Mouse (Mus musculus): ENCODE data around the gene Cysrt1.

Gene Cysrt1

GRCm38 (mm10) chr2:25242101-25242506 lies at the start of gene Cysrt1, which contains the start of gene Rnf208:
Gene Cysrt1 (minus strand): TSS chr2:25242452.
Gene Rnf208 (plus strand): TSS chr2:25242255.
- no peak for DNase-seq

DNA sequence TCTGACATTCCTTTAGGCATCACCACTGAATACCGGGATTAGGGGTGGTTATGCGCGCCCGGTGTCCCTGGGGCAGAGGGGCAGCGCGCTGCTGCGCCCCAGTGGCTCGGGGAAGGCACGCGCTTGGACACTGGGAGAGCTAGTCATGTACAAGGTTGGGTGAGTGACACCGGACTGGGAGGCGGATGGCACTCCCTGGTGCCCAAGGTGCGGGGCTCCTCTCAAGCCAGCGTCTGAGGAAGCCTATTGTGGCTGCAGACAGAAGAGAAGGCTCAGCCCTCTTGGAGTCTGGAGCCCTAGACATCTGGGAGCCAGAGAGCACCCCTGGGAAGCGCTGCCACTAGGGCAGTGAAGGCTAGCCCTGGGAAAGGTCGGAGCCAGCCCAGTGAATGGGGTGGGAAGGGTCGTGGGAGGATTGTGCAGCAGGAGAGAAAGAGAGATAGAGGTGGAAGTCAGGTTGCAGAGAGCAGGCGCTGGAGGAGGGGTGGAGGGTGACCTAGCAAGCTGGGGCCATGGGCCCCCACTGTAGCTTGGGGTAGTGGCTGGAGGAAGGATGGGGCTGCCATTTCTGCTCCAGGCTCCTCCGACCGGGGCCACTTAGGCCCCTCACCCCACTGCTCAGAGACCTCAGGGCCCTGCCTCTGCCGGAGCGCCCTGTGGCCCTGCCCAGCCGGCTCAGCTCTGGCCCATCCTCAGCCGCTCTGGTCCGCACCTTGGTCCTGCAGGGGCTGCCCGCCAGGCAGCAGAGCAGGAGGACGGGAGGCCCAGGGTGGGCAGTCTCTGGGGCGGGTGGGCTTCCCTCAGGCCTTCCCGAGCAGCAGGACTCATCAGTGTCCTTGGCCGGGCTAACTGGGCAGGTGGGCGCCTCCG lies 49.2 kb upstream of the Cysrt1 start:
- DNase-seq = peak; percentile 66

- DNase-seq = peak; percentile 80
Observed at GRCm38 (mm10) chr2:25290816-25291130, 48.5 kb upstream of the Cysrt1 start.

DNA sequence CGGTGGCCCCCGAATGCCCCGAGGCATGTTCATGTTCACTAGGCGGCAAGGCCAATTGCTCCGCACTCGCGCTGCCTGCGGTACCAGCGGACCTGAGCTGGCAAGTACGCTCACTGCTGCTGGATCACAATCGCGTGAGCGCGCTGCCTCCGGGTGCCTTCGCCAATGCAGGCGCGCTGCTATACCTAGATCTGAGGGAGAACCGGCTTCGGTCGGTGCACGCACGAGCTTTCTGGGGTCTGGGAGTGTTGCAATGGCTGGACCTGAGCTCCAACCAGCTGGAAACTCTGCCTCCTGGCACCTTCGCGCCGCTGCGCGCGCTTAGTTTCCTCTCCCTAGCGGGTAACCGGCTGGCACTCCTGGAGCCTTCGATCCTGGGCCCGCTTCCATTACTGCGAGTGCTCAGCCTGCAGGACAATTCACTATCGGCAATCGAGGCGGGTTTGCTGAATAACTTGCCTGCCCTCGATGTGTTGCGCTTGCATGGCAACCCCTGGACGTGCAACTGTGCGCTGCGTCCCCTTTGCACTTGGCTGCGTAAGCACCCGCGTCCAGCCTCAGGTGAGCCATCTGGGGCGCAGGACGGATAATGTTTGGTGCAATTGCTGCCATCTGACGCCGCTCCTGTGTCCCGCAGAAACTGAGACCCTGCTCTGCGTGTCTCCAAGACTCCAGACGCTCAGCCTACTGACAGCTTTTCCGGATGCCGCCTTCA lies 48.0 kb upstream of the Cysrt1 start:
- DNase-seq = peak; percentile 80

GRCm38 (mm10) chr2:25289651-25290050 lies 47.4 kb upstream of the Cysrt1 start, which contains the start of gene Lrrc26:
Gene Lrrc26 (plus strand): TSS chr2:25289915.
- peak; percentile 88 for DNase-seq

GRCm38 (mm10) chr2:25288734-25289345 lies 46.6 kb upstream of the Cysrt1 start:
- DNase-seq = peak; percentile 61

GRCm38 (mm10) chr2:25287927-25288649 lies 45.8 kb upstream of the Cysrt1 start, which contains the start of gene Tmem210:
Gene Tmem210 (plus strand): TSS chr2:25288145.
- peak; percentile 58 for DNase-seq

DNA sequence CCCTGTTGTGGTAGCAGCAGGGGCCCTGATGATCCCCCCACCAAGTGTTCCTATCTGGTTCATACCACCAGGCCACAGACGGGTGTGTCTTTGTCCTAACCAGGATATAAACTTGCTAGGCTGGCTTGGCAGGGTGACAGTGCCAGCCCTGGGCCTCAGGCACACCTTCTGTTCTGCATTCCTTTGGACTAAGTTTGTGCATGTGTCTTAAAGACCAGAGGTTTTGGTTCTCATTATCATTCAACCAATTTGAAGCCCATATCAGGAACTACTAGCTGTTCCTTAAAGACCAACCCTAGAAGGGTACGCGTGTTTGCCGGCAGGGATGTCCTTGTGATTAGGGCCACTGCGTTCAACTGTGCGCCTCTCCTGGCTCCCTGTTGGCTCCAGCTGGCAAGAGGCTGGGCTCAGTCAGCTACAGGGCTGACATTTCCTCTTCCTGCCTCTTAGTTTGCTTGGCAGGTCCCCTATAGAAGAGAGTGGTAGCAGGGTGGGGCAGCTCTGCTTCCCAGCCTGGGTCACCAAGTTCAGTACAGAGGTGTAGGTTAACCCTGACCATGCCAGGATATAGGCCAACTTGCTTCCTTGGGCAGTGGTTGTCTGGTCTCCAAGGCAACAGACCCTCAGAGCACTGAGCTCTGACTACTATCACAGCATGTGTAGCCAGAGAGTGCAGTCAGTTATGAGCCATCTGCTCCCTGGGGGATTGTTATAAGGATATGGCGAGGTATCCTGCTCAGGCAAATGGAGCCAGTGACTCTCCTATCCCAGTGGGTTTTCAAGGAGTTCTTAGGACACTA lies 44.8 kb upstream of the Cysrt1 start:
- DNase-seq = peak; percentile 71

DNA sequence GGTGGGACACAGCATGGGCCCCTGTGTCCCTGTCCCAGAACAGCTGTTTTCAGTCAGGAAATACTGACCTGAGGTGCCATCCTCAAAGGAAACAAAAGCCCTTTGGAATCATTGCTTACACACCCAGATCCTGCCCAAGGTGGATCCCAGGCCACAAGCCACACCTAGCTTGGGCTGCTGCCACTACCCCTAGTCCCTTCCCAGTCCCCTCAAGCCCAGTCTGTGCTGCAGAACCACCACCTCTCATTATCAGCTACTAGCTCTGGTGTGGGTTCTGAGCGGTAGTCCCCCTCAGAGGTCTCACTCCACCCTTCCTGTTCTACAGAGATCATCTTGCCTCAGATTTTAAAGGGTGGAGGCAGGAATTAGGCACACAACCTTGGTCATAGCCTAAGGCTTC lies 44.1 kb upstream of the Cysrt1 start:
- DNase-seq = no peak

- DNase-seq = no peak
Observed at GRCm38 (mm10) chr2:25285551-25285950, 43.3 kb upstream of the Cysrt1 start.

- DNase-seq = peak; percentile 93
Observed at GRCm38 (mm10) chr2:25278928-25279882, 37.0 kb upstream of the Cysrt1 start.

- DNase-seq = no peak
Observed at GRCm38 (mm10) chr2:25273010-25273409, 30.8 kb upstream of the Cysrt1 start.

- no peak for DNase-seq
Observed at GRCm38 (mm10) chr2:25272515-25272914, 30.3 kb upstream of the Cysrt1 start.

- DNase-seq = peak; percentile 97
Observed at GRCm38 (mm10) chr2:25271827-25272511, 29.7 kb upstream of the Cysrt1 start, which contains the start of the genes Ssna1 and Anapc2. Gene Ssna1 (minus strand): TSS chr2:25272438. Gene Anapc2 (plus strand): TSS chr2:25272478.

- DNase-seq = peak; percentile 68
Observed at GRCm38 (mm10) chr2:25267746-25268309, 25.6 kb upstream of the Cysrt1 start.

DNA sequence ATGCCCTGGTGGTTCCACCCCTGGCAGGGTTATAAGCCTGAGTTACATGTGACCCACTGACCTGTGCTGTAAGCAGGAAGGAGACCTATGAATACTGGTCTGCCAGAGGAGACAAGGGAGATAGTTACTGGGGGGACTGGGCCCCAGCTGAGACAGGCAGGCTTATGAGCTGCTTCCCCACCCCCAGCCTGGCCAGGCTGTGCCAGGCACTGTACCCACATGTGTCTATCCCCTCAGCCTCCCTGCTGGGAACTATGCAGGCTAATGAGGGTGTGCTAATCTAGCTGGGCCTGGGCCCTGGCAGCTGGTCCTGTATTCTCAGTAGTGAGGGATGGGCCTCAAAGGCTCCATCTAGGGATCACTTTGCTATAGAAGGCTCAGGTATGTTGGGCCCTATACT lies 25.0 kb upstream of the Cysrt1 start:
- DNase-seq = peak; percentile 69

DNA sequence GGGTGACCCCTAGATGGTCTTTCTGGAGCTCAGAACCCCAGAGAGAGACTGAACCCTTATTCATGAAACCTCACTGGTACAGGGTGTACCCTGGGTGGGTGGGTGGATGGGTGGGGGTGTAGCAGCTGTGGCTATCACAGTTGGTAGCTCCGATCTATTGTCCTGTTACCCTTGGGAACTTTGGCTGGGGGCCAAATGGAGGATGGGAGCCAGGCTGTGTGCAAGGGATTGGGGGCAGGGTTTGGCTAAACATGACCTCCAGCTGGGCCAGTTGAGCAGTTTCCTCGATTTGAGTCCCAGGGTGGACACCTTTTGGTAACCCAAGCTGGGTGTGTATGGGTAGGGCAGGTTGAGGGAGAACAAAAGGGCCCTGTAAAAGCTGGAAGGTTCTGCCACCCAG lies 24.5 kb upstream of the Cysrt1 start:
- DNase-seq = peak; percentile 86

- peak; percentile 99 for DNase-seq
Observed at GRCm38 (mm10) chr2:25265897-25266656, 23.8 kb upstream of the Cysrt1 start.

- peak; percentile 95 for DNase-seq
Observed at GRCm38 (mm10) chr2:25264851-25265250, 22.6 kb upstream of the Cysrt1 start.

Measured in cerebellum, adult 9-10 months (tissue).